Mouse (Mus musculus) lung, postnatal 0 days (tissue): Measurements from ENCODE around the gene Mobp.

Source experiments
- CTCF ChIP-seq: IDR thresholded peaks from 2 replicates; pipeline ENCODE4 v1.5.1; 2016; ENCODE audit warnings: antibody characterized with exemption, mild to moderate bottlenecking
- EP300 ChIP-seq: IDR thresholded peaks from 2 replicates; pipeline ENCODE4 v1.6.1; 2016; ENCODE audit warnings: antibody characterized with exemption, mild to moderate bottlenecking, control low read depth

- no peak for TF ChIP-seq CTCF
- TF ChIP-seq EP300 = no peak
Observed at GRCm38 (mm10) chr9:120114051-120114788, 35.3 kb upstream of the Mobp start.
